Mouse (Mus musculus) hindbrain, embryonic 14.5 days (tissue): ENCODE data around the gene Sh3bp5. TPM values are rescaled to one million over a fixed set of nuclear protein-coding genes. Genes with fewer than 3 reads are reported as not detected.

Source experiments
- ATAC-seq: fragments of 200-750 bp; cut with Nextera tagmentation; 2 replicates; pipeline ENCODE4 v1.8.0; 2017; ENCODE audit warnings: moderate number of reproducible peaks, mild to moderate bottlenecking, moderate TSS enrichment, moderate library complexity; ENCODE audit not compliant: low FRiP score
- DNase-seq: peaks from one replicate; pipeline ENCODE4 v3.0.0-alpha.2; 2015; ENCODE audit warnings: low spot score
- H3K27ac ChIP-seq: fragments of 300-500 bp; sonication (generic); 2 replicates; pipeline ENCODE4 v1.5.1; 2014; ENCODE audit warnings: mild to moderate bottlenecking, moderate library complexity
- H3K27me3 ChIP-seq: fragments of 300-500 bp; sonication (generic); 2 replicates; pipeline ENCODE4 v1.6.1; 2014; ENCODE audit warnings: mild to moderate bottlenecking, low read length, mixed read lengths; ENCODE audit not compliant: control insufficient read depth, insufficient read depth
- H3K36me3 ChIP-seq: fragments of 300-500 bp; sonication (generic); replicated peaks from 2 replicates; pipeline ENCODE4 v1.6.1; 2014; ENCODE audit not compliant: control insufficient read depth, insufficient read depth
- H3K4me1 ChIP-seq: fragments of 300-500 bp; sonication (generic); replicated peaks from 2 replicates; pipeline ENCODE4 v1.6.1; 2014; ENCODE audit warnings: antibody characterized with exemption, low read length, mixed read lengths; ENCODE audit not compliant: control insufficient read depth, insufficient read depth
- H3K4me2 ChIP-seq: fragments of 300-500 bp; sonication (generic); replicated peaks from 2 replicates; pipeline ENCODE4 v1.6.1; 2014; ENCODE audit warnings: mild to moderate bottlenecking, moderate library complexity
- H3K4me3 ChIP-seq: fragments of 300-500 bp; sonication (generic); replicated peaks from 2 replicates; pipeline ENCODE4 v1.5.1; 2014; ENCODE audit warnings: mild to moderate bottlenecking, low read length
- H3K9ac ChIP-seq: fragments of 300-500 bp; sonication (generic); 2 replicates; pipeline ENCODE4 v1.6.1; 2014
- H3K9me3 ChIP-seq: fragments of 300-500 bp; sonication (generic); 2 replicates; pipeline ENCODE4 v1.6.1; 2016; ENCODE audit warnings: low read length; ENCODE audit not compliant: control insufficient read depth
- WGBS: fragments of 180-500 bp; shearing (Covaris S2); extraction: QIAGEN DNeasy Blood & Tissue Kit; methylation state at CpG from one replicate; pipeline ENCODE4 v1.1.7; 2014; 5-methylcytosine and 5-hydroxymethylcytosine counted together
- polyA plus RNA-seq: library from polyadenylated mRNA; unstranded; fragments of >200 nt; fragmentation: Nextera tagmentation; extraction: Ambion mirVana; gene quantifications from 2 replicates; pipeline ENCODE4 v1.2.1, GENCODE M21; 2014

The Sh3bp5 gene
- polyA plus RNA-seq, 1 experiment from 2014 or later = 93.7 TPM

GRCm38 (mm10) chr14:31398819-31399218, 37.1 kb downstream of the Sh3bp5 start:
- H3K9me3 ChIP-seq = no peaks in the 10 kb centered on the region
- H3K4me1 ChIP-seq = no peaks in the 10 kb centered on the region
- no peak for DNase-seq
- H3K27me3 ChIP-seq = no peaks in the 10 kb centered on the region
- 92% methylated on average over 11 of the region's 11 CpGs for WGBS
- no peak for ATAC-seq
- peaks cover 34% of the 10 kb centered on the region for H3K36me3 ChIP-seq
- H3K4me2 ChIP-seq = no peak overlapping the region
- H3K9ac ChIP-seq = no peak overlapping the region
- no peak overlapping the region for H3K27ac ChIP-seq
- H3K4me3 ChIP-seq = no peak overlapping the region

GRCm38 (mm10) chr14:31397791-31398595, 37.9 kb downstream of the Sh3bp5 start:
- H3K9me3 ChIP-seq = no peaks in the 10 kb centered on the region
- H3K27me3 ChIP-seq = no peaks in the 10 kb centered on the region
- no peak overlapping the region for H3K4me3 ChIP-seq
- peaks cover 30% of the 10 kb centered on the region for H3K36me3 ChIP-seq
- ATAC-seq = no peak
- no peak overlapping the region for H3K27ac ChIP-seq
- no peak overlapping the region for H3K9ac ChIP-seq
- H3K4me2 ChIP-seq = no peak overlapping the region
- H3K4me1 ChIP-seq = no peaks in the 10 kb centered on the region
- DNase-seq = no peak
- 79% methylated on average over 9 of the region's 9 CpGs for WGBS

GRCm38 (mm10) chr14:31397353-31397752, 38.5 kb downstream of the Sh3bp5 start:
- Histone ChIP-seq H3K36me3 (peaks cover 30% of the 10 kb centered on the region), H3K4me1 (no peaks in the 10 kb centered on the region), H3K4me2 (no peak overlapping the region), H3K4me3 (no peak overlapping the region), H3K9me3 (no peaks in the 10 kb centered on the region), H3K27me3 (no peaks in the 10 kb centered on the region), H3K9ac (no peak overlapping the region), H3K27ac (no peak overlapping the region)
- 82% methylated on average over 12 of the region's 12 CpGs for WGBS
- no peak for DNase-seq
- no peak for ATAC-seq

- H3K36me3 ChIP-seq = peaks cover 26% of the 10 kb centered on the region
- DNase-seq (no peak), ATAC-seq (no peak)
- H3K9ac ChIP-seq = no peak overlapping the region
- no peaks in the 10 kb centered on the region for H3K27me3 ChIP-seq
- no peaks in the 10 kb centered on the region for H3K4me1 ChIP-seq
- 95% methylated on average over 2 of the region's 2 CpGs for WGBS
- H3K9me3 ChIP-seq = no peaks in the 10 kb centered on the region
- no peak overlapping the region for H3K4me2 ChIP-seq
- no peak overlapping the region for H3K27ac ChIP-seq
- H3K4me3 ChIP-seq = no peak overlapping the region
Observed at GRCm38 (mm10) chr14:31396428-31396827, 39.5 kb downstream of the Sh3bp5 start.

- Histone ChIP-seq H3K4me3 (no peak overlapping the region), H3K27me3 (no peaks in the 10 kb centered on the region), H3K27ac (no peak overlapping the region), H3K9me3 (no peaks in the 10 kb centered on the region), H3K4me1 (no peaks in the 10 kb centered on the region), H3K9ac (no peak overlapping the region), H3K36me3 (peaks cover 19% of the 10 kb centered on the region), H3K4me2 (no peak overlapping the region)
- DNase-seq (no peak), ATAC-seq (no peak)
- 92% methylated on average over 7 of the region's 7 CpGs for WGBS
Observed at GRCm38 (mm10) chr14:31395629-31396199, 40.2 kb downstream of the Sh3bp5 start.

GRCm38 (mm10) chr14:31394822-31395532, 40.9 kb downstream of the Sh3bp5 start:
- H3K4me2 ChIP-seq = no peak overlapping the region
- ATAC-seq = no peak
- H3K27ac ChIP-seq = no peak overlapping the region
- H3K9ac ChIP-seq = no peak overlapping the region
- H3K27me3 ChIP-seq = no peaks in the 10 kb centered on the region
- 96% methylated on average over 9 of the region's 9 CpGs for WGBS
- no peaks in the 10 kb centered on the region for H3K4me1 ChIP-seq
- no peaks in the 10 kb centered on the region for H3K9me3 ChIP-seq
- peaks cover 15% of the 10 kb centered on the region; the same call in 1 of the 2 replicates for H3K36me3 ChIP-seq
- H3K4me3 ChIP-seq = no peak overlapping the region
- no peak for DNase-seq

- Histone ChIP-seq H3K4me1 (no peaks in the 10 kb centered on the region), H3K27ac (no peak overlapping the region), H3K9me3 (no peaks in the 10 kb centered on the region), H3K4me2 (no peak overlapping the region), H3K9ac (no peak overlapping the region), H3K4me3 (no peak overlapping the region), H3K36me3 (peaks cover 7% of the 10 kb centered on the region; the same call in 1 of the 2 replicates), H3K27me3 (no peaks in the 10 kb centered on the region)
- DNase-seq = no peak
- WGBS = 89% methylated on average over 7 of the region's 7 CpGs
- no peak for ATAC-seq
Observed at GRCm38 (mm10) chr14:31393936-31394630, 41.8 kb downstream of the Sh3bp5 start.

GRCm38 (mm10) chr14:31393546-31393890, 42.4 kb downstream of the Sh3bp5 start:
- no peak overlapping the region for H3K27ac ChIP-seq
- H3K9me3 ChIP-seq = no peaks in the 10 kb centered on the region
- DNase-seq (no peak), ATAC-seq (no peak)
- 81% methylated on average over 3 of the region's 3 CpGs for WGBS
- H3K4me2 ChIP-seq = no peak overlapping the region
- peaks cover 7% of the 10 kb centered on the region; the same call in 1 of the 2 replicates for H3K36me3 ChIP-seq
- no peak overlapping the region for H3K9ac ChIP-seq
- H3K27me3 ChIP-seq = no peaks in the 10 kb centered on the region
- H3K4me3 ChIP-seq = no peak overlapping the region
- no peaks in the 10 kb centered on the region for H3K4me1 ChIP-seq
